Mouse (Mus musculus): ENCODE measurements around the gene Fam83f. TPM values are rescaled to one million over a fixed set of nuclear protein-coding genes. Genes with fewer than 3 reads are reported as not detected.

Fam83f gene
- polyA plus RNA-seq, 1 experiment: 1.1 TPM

- no peaks in the 10 kb centered on the region for H3K27me3 ChIP-seq (ENCODE audit: control insufficient read depth, insufficient read depth, low read length)
- no peak overlapping the region for H3K27ac ChIP-seq (ENCODE audit: insufficient read depth, low read length)
- H3K36me3 ChIP-seq (ENCODE audit: control insufficient read depth, insufficient read depth, low read length): no peaks in the 10 kb centered on the region
- no peaks in the 10 kb centered on the region for H3K4me1 ChIP-seq (ENCODE audit: control insufficient read depth, insufficient read depth, insufficient read length)
- H3K4me3 ChIP-seq (ENCODE audit: extremely low read depth, insufficient read depth, insufficient read length): no peak overlapping the region
- DNase-seq (ENCODE audit: low read depth in 1 of 2, low spot score in 2 of 2): no peak
- TF ChIP-seq CTCF (IDR thresholded peaks at IDR 0.05; ENCODE audit: extremely low read depth, insufficient read depth, insufficient read length, insufficient replicate concordance): no peak
- no peak for TF ChIP-seq POLR2A (IDR thresholded peaks at IDR 0.05; ENCODE audit: low read depth, low read length)
- 77% methylated on average over 4 of the region's 4 CpGs for WGBS
These were observed 7.2 kb upstream of the Fam83f start for GRCm38 (mm10) chr15:80664444-80664843.

DNA sequence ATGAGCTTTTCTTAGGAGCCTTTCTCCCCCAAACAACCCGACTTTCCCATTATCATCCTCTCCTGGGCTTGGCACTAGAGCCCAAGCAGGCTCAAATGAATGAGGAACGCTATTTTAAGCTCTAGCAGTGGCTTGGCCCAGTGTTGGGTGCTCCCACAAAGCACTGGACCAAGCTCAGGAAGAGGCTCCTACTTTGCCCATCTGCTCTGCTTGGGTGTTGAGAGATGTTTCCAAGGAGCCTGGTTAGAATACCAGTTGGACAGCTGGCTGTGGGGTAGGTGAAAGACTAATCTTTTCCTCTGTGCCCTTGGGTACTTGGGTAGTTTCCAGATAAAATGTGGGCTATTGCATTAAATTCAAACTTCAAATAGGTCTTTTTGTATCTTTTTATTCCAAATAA, 1.2 kb downstream of the Fam83f start:
- peaks cover 16% of the 10 kb centered on the region for H3K4me1 ChIP-seq (ENCODE audit: control insufficient read depth, insufficient read depth, insufficient read length)
- 0 out of 2 replicates have a peak, but pooled peaks cover 5% of the 10 kb centered on the region for H3K27me3 ChIP-seq (ENCODE audit: control insufficient read depth, insufficient read depth, low read length)
- H3K36me3 ChIP-seq (ENCODE audit: control insufficient read depth, insufficient read depth, low read length): no peaks in the 10 kb centered on the region
- no peak overlapping the region for H3K27ac ChIP-seq (ENCODE audit: insufficient read depth, low read length)
- DNase-seq (ENCODE audit: low read depth in 1 of 2, low spot score in 2 of 2): no peak
- H3K4me3 ChIP-seq (ENCODE audit: extremely low read depth, insufficient read depth, insufficient read length): no peak overlapping the region
- TF ChIP-seq CTCF (IDR thresholded peaks at IDR 0.05; ENCODE audit: extremely low read depth, insufficient read depth, insufficient read length, insufficient replicate concordance) (no peak), POLR2A (IDR thresholded peaks at IDR 0.05; ENCODE audit: low read depth, low read length) (no peak)
- WGBS: 88% methylated on average over 2 of the region's 2 CpGs

GRCm38 (mm10) chr15:80673337-80674095, 1.9 kb downstream of the Fam83f start:
- H3K4me1 ChIP-seq (ENCODE audit: control insufficient read depth, insufficient read depth, insufficient read length): peaks cover 16% of the 10 kb centered on the region
- no peak overlapping the region for H3K4me3 ChIP-seq (ENCODE audit: extremely low read depth, insufficient read depth, insufficient read length)
- no peak overlapping the region for H3K27ac ChIP-seq (ENCODE audit: insufficient read depth, low read length)
- no peaks in the 10 kb centered on the region for H3K36me3 ChIP-seq (ENCODE audit: control insufficient read depth, insufficient read depth, low read length)
- no peak for DNase-seq (ENCODE audit: low read depth in 1 of 2, low spot score in 2 of 2)
- H3K27me3 ChIP-seq (ENCODE audit: control insufficient read depth, insufficient read depth, low read length): 0 out of 2 replicates have a peak, but pooled peaks cover 5% of the 10 kb centered on the region
- 80% methylated on average over 4 of the region's 4 CpGs for WGBS
- no peak for TF ChIP-seq CTCF (IDR thresholded peaks at IDR 0.05; ENCODE audit: extremely low read depth, insufficient read depth, insufficient read length, insufficient replicate concordance)

- peaks cover 16% of the 10 kb centered on the region for H3K4me1 ChIP-seq (ENCODE audit: control insufficient read depth, insufficient read depth, insufficient read length)
- H3K4me3 ChIP-seq (ENCODE audit: extremely low read depth, insufficient read depth, insufficient read length): no peak overlapping the region
- no peak for DNase-seq (ENCODE audit: low read depth in 1 of 2, low spot score in 2 of 2)
- no peak overlapping the region for H3K27ac ChIP-seq (ENCODE audit: insufficient read depth, low read length)
- H3K36me3 ChIP-seq (ENCODE audit: control insufficient read depth, insufficient read depth, low read length): no peaks in the 10 kb centered on the region
- TF ChIP-seq POLR2A (IDR thresholded peaks at IDR 0.05; ENCODE audit: low read depth, low read length) (no peak), CTCF (IDR thresholded peaks at IDR 0.05; ENCODE audit: extremely low read depth, insufficient read depth, insufficient read length, insufficient replicate concordance) (no peak)
- 0 out of 2 replicates have a peak, but pooled peaks cover 5% of the 10 kb centered on the region for H3K27me3 ChIP-seq (ENCODE audit: control insufficient read depth, insufficient read depth, low read length)
- 60% methylated on average over 6 of the region's 6 CpGs for WGBS
These were observed 3.1 kb downstream of the Fam83f start for GRCm38 (mm10) chr15:80674700-80675099.

DNA sequence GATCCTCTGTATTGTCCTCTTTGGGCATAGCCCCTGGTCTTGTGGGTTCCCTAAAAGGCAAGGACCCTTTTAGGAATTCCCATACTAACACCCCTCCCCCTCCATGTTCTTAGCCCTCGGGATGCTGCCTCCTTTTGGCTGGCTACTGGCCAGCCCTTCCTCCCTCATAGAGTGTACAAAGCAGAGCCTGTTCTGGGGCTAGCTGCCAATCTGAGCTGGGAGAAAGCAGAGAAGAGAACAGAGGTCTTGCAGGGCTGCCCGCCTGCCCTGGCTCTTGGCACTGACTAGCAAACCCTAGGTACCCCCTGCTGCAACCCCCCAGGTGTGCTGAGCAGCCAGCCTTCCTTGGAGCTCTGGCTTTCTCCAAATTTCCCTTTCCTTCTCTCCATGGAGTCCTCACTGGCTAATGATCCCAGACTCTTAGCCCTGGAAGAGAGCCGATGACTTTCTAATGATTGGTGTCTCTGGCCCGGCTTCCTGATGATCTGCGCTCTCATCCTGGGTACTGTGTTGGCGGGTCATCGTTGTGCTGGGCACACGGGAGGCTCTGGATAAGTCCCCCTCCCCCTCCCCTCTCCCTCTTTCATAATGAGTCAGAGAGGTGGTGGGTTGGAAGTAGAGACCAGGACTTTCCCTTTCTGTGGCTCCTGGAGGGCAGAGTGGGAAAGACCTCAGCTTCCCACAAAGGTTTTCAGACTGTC, 8.0 kb downstream of the Fam83f start:
- Histone ChIP-seq H3K27ac (ENCODE audit: insufficient read depth, low read length) (no peak overlapping the region), H3K27me3 (ENCODE audit: control insufficient read depth, insufficient read depth, low read length) (no peaks in the 10 kb centered on the region), H3K36me3 (ENCODE audit: control insufficient read depth, insufficient read depth, low read length) (no peaks in the 10 kb centered on the region), H3K4me1 (ENCODE audit: control insufficient read depth, insufficient read depth, insufficient read length) (peaks cover 33% of the 10 kb centered on the region; the same call in 1 of the 2 replicates), H3K4me3 (ENCODE audit: extremely low read depth, insufficient read depth, insufficient read length) (no peak overlapping the region)
- WGBS: 79% methylated on average over 8 of the region's 8 CpGs
- no peak for TF ChIP-seq POLR2A (IDR thresholded peaks at IDR 0.05; ENCODE audit: low read depth, low read length)
- no peak for TF ChIP-seq CTCF (IDR thresholded peaks at IDR 0.05; ENCODE audit: extremely low read depth, insufficient read depth, insufficient read length, insufficient replicate concordance)
- no peak for DNase-seq (ENCODE audit: low read depth in 1 of 2, low spot score in 2 of 2)

DNA sequence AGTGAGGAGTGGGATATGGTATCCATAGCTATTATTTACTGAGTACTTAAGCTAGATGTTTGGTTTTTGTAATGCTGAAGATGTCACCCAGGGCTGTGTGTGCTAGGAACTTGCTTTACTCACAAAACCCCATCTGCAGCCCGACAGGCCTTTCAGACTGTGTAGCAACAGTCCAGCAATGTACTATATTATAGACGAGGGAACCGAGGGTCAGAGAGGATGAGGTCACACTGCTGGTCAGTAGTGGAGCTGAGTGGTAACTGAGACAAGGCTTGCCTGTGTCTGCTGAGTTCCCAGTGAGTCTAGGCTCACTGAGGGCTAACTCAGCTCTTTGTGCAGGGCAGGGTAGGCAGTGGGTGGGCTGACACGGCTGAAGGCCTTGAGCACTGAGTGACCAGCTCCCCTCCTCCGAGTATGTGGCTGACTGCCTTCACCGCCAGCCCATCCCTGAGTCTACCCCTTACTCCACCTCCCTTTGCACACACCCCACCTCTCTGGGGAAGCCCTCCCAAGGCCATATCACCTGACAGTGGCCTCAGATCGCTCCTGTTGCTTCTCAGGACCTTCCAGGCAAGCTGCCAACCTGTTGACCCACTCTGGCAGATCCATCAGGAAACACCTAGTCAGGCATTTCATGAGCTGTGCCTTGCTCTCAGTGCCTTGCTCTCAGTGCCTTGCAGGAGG, 8.8 kb downstream of the Fam83f start:
- H3K4me3 ChIP-seq (ENCODE audit: extremely low read depth, insufficient read depth, insufficient read length): no peak overlapping the region
- DNase-seq (ENCODE audit: low read depth in 1 of 2, low spot score in 2 of 2): no peak
- no peaks in the 10 kb centered on the region for H3K36me3 ChIP-seq (ENCODE audit: control insufficient read depth, insufficient read depth, low read length)
- H3K27ac ChIP-seq (ENCODE audit: insufficient read depth, low read length): no peak overlapping the region
- H3K4me1 ChIP-seq (ENCODE audit: control insufficient read depth, insufficient read depth, insufficient read length): peaks cover 33% of the 10 kb centered on the region; the same call in 1 of the 2 replicates
- 82% methylated on average over 7 of the region's 7 CpGs for WGBS
- no peaks in the 10 kb centered on the region for H3K27me3 ChIP-seq (ENCODE audit: control insufficient read depth, insufficient read depth, low read length)
- TF ChIP-seq POLR2A (IDR thresholded peaks at IDR 0.05; ENCODE audit: low read depth, low read length) (no peak), CTCF (IDR thresholded peaks at IDR 0.05; ENCODE audit: extremely low read depth, insufficient read depth, insufficient read length, insufficient replicate concordance) (no peak)
